Mouse (Mus musculus): ENCODE measurements around the gene Ccdc149. TPM values are rescaled to one million over a fixed set of nuclear protein-coding genes. Genes with fewer than 3 reads are reported as not detected.
A peak's percentile ranks its signal among the peaks of the same experiment; 100 is the strongest.

Gene Ccdc149
- polyA plus RNA-seq, 1 experiment from 2014 or later: 3.4 TPM

GRCm38 (mm10) chr5:52415917-52416316 lies 55.4 kb downstream of the Ccdc149 start:
- H3K4me2 ChIP-seq (replicated peaks; ENCODE audit: low read depth, low read length): no peak overlapping the region
- no peaks in the 10 kb centered on the region for H3K27me3 ChIP-seq (replicated peaks; ENCODE audit: insufficient read depth, low read length)
- no peak overlapping the region for H3K9ac ChIP-seq (replicated peaks; ENCODE audit: low read depth)
- no peak overlapping the region for H3K4me3 ChIP-seq (ENCODE audit: low read depth, low read length)
- no peak for DNase-seq (ENCODE audit: low spot score)
- H3K27ac ChIP-seq (ENCODE audit: low read length): no peak overlapping the region
- WGBS: 70% methylated on average over 6 of the region's 6 CpGs
- no peaks in the 10 kb centered on the region for H3K36me3 ChIP-seq (ENCODE audit: insufficient read depth, low read length)
- no peak for ATAC-seq
- no peak for TF ChIP-seq EP300 (IDR thresholded peaks at IDR 0.05)
- TF ChIP-seq CTCF (IDR thresholded peaks at IDR 0.05): no peak
- no peaks in the 10 kb centered on the region for H3K4me1 ChIP-seq (ENCODE audit: insufficient read depth, low read depth, low read length)
- no peaks in the 10 kb centered on the region for H3K9me3 ChIP-seq (ENCODE audit: low read length)

DNA sequence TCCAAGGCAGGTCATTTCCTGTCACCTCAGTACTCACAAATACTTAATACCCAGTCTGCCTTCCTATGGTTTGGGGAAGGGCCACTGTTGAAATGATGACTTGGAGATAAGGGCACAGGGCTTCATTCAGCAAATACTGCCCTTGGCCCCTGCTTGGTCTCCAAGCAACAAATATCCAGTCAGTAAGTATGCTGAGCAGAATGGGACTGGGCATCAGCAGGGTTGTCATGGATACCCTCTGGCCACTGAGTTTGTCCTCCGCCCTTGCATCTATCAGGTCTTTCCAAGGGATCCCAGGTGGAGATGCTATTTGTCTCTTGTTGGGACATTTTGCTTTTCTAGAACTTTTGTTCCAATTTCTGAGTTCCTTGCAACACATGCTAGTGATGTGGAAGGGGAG lies 56.1 kb downstream of the Ccdc149 start:
- Histone ChIP-seq H3K36me3 (ENCODE audit: insufficient read depth, low read length) (no peaks in the 10 kb centered on the region), H3K27ac (ENCODE audit: low read length) (no peak overlapping the region), H3K4me2 (replicated peaks; ENCODE audit: low read depth, low read length) (no peak overlapping the region), H3K27me3 (replicated peaks; ENCODE audit: insufficient read depth, low read length) (no peaks in the 10 kb centered on the region), H3K4me1 (ENCODE audit: insufficient read depth, low read depth, low read length) (no peaks in the 10 kb centered on the region), H3K9ac (replicated peaks; ENCODE audit: low read depth) (no peak overlapping the region), H3K9me3 (ENCODE audit: low read length) (no peaks in the 10 kb centered on the region), H3K4me3 (ENCODE audit: low read depth, low read length) (no peak overlapping the region)
- ATAC-seq (no peak), DNase-seq (ENCODE audit: low spot score) (no peak)
- no peak for TF ChIP-seq CTCF (IDR thresholded peaks at IDR 0.05)
- no peak for TF ChIP-seq EP300 (IDR thresholded peaks at IDR 0.05)
- 82% methylated on average over 1 of the region's 1 CpGs for WGBS

GRCm38 (mm10) chr5:52411567-52411966 lies 59.8 kb downstream of the Ccdc149 start:
- DNase-seq (ENCODE audit: low spot score) (peak; percentile 27), ATAC-seq (no peak)
- no peak overlapping the region for H3K4me2 ChIP-seq (replicated peaks; ENCODE audit: low read depth, low read length)
- H3K9me3 ChIP-seq (ENCODE audit: low read length): no peaks in the 10 kb centered on the region
- H3K27me3 ChIP-seq (replicated peaks; ENCODE audit: insufficient read depth, low read length): no peaks in the 10 kb centered on the region
- H3K36me3 ChIP-seq (ENCODE audit: insufficient read depth, low read length): no peaks in the 10 kb centered on the region
- H3K4me3 ChIP-seq (ENCODE audit: low read depth, low read length): no peak overlapping the region
- no peaks in the 10 kb centered on the region for H3K4me1 ChIP-seq (ENCODE audit: insufficient read depth, low read depth, low read length)
- TF ChIP-seq EP300 (IDR thresholded peaks at IDR 0.05) (no peak), CTCF (IDR thresholded peaks at IDR 0.05) (no peak)
- no peak overlapping the region for H3K27ac ChIP-seq (ENCODE audit: low read length)
- no peak overlapping the region for H3K9ac ChIP-seq (replicated peaks; ENCODE audit: low read depth)
- WGBS: 56% methylated on average over 3 of the region's 3 CpGs

GRCm38 (mm10) chr5:52410197-52410596 lies 61.1 kb downstream of the Ccdc149 start:
- Histone ChIP-seq H3K36me3 (ENCODE audit: insufficient read depth, low read length) (no peaks in the 10 kb centered on the region), H3K9ac (replicated peaks; ENCODE audit: low read depth) (no peak overlapping the region), H3K27me3 (replicated peaks; ENCODE audit: insufficient read depth, low read length) (no peaks in the 10 kb centered on the region), H3K4me2 (replicated peaks; ENCODE audit: low read depth, low read length) (no peak overlapping the region), H3K4me3 (ENCODE audit: low read depth, low read length) (no peak overlapping the region), H3K4me1 (ENCODE audit: insufficient read depth, low read depth, low read length) (no peaks in the 10 kb centered on the region), H3K27ac (ENCODE audit: low read length) (no peak overlapping the region), H3K9me3 (ENCODE audit: low read length) (no peaks in the 10 kb centered on the region)
- TF ChIP-seq EP300 (IDR thresholded peaks at IDR 0.05): no peak
- DNase-seq (ENCODE audit: low spot score): no peak
- no peak for ATAC-seq
- WGBS: 68% methylated on average over 12 of the region's 12 CpGs

- no peak for DNase-seq (ENCODE audit: low spot score)
- no peak for ATAC-seq
- H3K9me3 ChIP-seq (ENCODE audit: low read length): no peaks in the 10 kb centered on the region
- H3K4me3 ChIP-seq (ENCODE audit: low read depth, low read length): no peak overlapping the region
- TF ChIP-seq CTCF (IDR thresholded peaks at IDR 0.05) (no peak), EP300 (IDR thresholded peaks at IDR 0.05) (no peak)
- no peaks in the 10 kb centered on the region for H3K4me1 ChIP-seq (ENCODE audit: insufficient read depth, low read depth, low read length)
- H3K9ac ChIP-seq (replicated peaks; ENCODE audit: low read depth): no peak overlapping the region
- no peaks in the 10 kb centered on the region for H3K27me3 ChIP-seq (replicated peaks; ENCODE audit: insufficient read depth, low read length)
- H3K4me2 ChIP-seq (replicated peaks; ENCODE audit: low read depth, low read length): no peak overlapping the region
- 63% methylated on average over 7 of the region's 7 CpGs for WGBS
- no peaks in the 10 kb centered on the region for H3K36me3 ChIP-seq (ENCODE audit: insufficient read depth, low read length)
- H3K27ac ChIP-seq (ENCODE audit: low read length): no peak overlapping the region
These were observed 62.5 kb downstream of the Ccdc149 start for GRCm38 (mm10) chr5:52408668-52409315.

- no peaks in the 10 kb centered on the region for H3K36me3 ChIP-seq (ENCODE audit: insufficient read depth, low read length)
- no peaks in the 10 kb centered on the region for H3K9me3 ChIP-seq (ENCODE audit: low read length)
- DNase-seq (ENCODE audit: low spot score) (no peak), ATAC-seq (no peak)
- TF ChIP-seq CTCF (IDR thresholded peaks at IDR 0.05) (no peak), EP300 (IDR thresholded peaks at IDR 0.05) (no peak)
- H3K27ac ChIP-seq (ENCODE audit: low read length): no peak overlapping the region
- H3K27me3 ChIP-seq (replicated peaks; ENCODE audit: insufficient read depth, low read length): no peaks in the 10 kb centered on the region
- H3K9ac ChIP-seq (replicated peaks; ENCODE audit: low read depth): no peak overlapping the region
- WGBS: 66% methylated on average over 8 of the region's 8 CpGs
- no peak overlapping the region for H3K4me2 ChIP-seq (replicated peaks; ENCODE audit: low read depth, low read length)
- H3K4me1 ChIP-seq (ENCODE audit: insufficient read depth, low read depth, low read length): no peaks in the 10 kb centered on the region
- no peak overlapping the region for H3K4me3 ChIP-seq (ENCODE audit: low read depth, low read length)
These were observed 66.9 kb downstream of the Ccdc149 start for GRCm38 (mm10) chr5:52404373-52404772.

DNA sequence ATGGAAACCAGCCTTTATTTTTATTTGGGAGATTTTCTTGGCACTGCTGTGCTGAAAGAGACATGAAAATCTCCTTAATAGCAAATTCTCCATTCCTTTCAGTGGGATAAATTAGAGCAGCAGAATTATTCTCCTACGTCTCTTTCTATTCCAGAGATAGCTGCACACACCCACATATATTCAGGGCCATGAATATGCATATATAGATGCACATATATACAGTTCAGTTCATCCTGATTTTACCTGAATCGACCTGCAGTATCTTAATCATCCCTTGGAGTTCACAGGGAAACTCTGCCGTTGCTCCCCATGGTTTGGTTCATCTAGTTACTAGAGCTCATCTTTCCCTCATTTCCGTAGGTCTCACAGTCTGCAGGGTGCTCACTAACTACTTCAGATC lies 77.6 kb downstream of the Ccdc149 start:
- Histone ChIP-seq H3K4me2 (replicated peaks; ENCODE audit: low read depth, low read length) (no peak overlapping the region), H3K27ac (ENCODE audit: low read length) (no peak overlapping the region), H3K9me3 (ENCODE audit: low read length) (no peaks in the 10 kb centered on the region), H3K9ac (replicated peaks; ENCODE audit: low read depth) (no peak overlapping the region), H3K36me3 (ENCODE audit: insufficient read depth, low read length) (no peaks in the 10 kb centered on the region), H3K27me3 (replicated peaks; ENCODE audit: insufficient read depth, low read length) (no peaks in the 10 kb centered on the region), H3K4me1 (ENCODE audit: insufficient read depth, low read depth, low read length) (0 out of 2 replicates have a peak, but pooled peaks cover 2% of the 10 kb centered on the region), H3K4me3 (ENCODE audit: low read depth, low read length) (no peak overlapping the region)
- DNase-seq (ENCODE audit: low spot score) (no peak), ATAC-seq (no peak)
- WGBS: 88% methylated on average over 4 of the region's 4 CpGs
- TF ChIP-seq CTCF (IDR thresholded peaks at IDR 0.05) (no peak), EP300 (IDR thresholded peaks at IDR 0.05) (no peak)
